Mouse (Mus musculus) forebrain, postnatal 0 days (tissue): ENCODE measurements at regions not wholly inside any gene's neighbourhood (a gene's known extent, or its start where the extent isn't known, plus 50 kb on each side); places are given as distances from the start of the nearest gene placed in this dataset.

Experiments used
- ATAC-seq: fragments of 200-750 bp; cut with Nextera tagmentation; 2 replicates; pipeline ENCODE4 v1.8.0; 2017; ENCODE audit warnings: mild to moderate bottlenecking, moderate library complexity
- DNase-seq: peaks from one replicate; pipeline ENCODE4 v3.0.0-alpha.2; 2015
- H3K27ac ChIP-seq: fragments of 300-500 bp; sonication (generic); 2 replicates; pipeline ENCODE4 v1.5.1; 2014; ENCODE audit warnings: low read depth, mild to moderate bottlenecking, antibody characterized with exemption, low read length, moderate library complexity, mixed read lengths
- H3K27me3 ChIP-seq: fragments of 300-500 bp; sonication (generic); 2 replicates; pipeline ENCODE4 v1.6.1; 2014; ENCODE audit warnings: mild to moderate bottlenecking, low read length, mixed read lengths; ENCODE audit not compliant: insufficient read depth
- H3K36me3 ChIP-seq: fragments of 300-500 bp; sonication (generic); 2 replicates; pipeline ENCODE4 v1.6.1; 2014; ENCODE audit warnings: mild to moderate bottlenecking, moderate library complexity; ENCODE audit not compliant: insufficient read depth
- H3K4me1 ChIP-seq: fragments of 300-500 bp; sonication (generic); 2 replicates; pipeline ENCODE4 v1.6.1; 2014; ENCODE audit warnings: antibody characterized with exemption; ENCODE audit not compliant: insufficient read depth
- H3K4me2 ChIP-seq: fragments of 300-500 bp; sonication (generic); 2 replicates; pipeline ENCODE4 v1.6.1; 2014; ENCODE audit warnings: low read depth, mild to moderate bottlenecking, moderate library complexity
- H3K4me3 ChIP-seq: fragments of 300-500 bp; sonication (generic); 2 replicates; pipeline ENCODE4 v1.5.1; 2014; ENCODE audit warnings: low read depth, low read length, mixed read lengths
- H3K9ac ChIP-seq: fragments of 300-500 bp; sonication (generic); 2 replicates; pipeline ENCODE4 v1.6.1; 2014; ENCODE audit warnings: mild to moderate bottlenecking
- H3K9me3 ChIP-seq: fragments of 300-500 bp; sonication (generic); 2 replicates; pipeline ENCODE4 v1.6.1; 2016; ENCODE audit warnings: low read length
- CTCF ChIP-seq: sonication (generic); IDR thresholded peaks from 2 replicates; pipeline ENCODE4 v1.5.1; 2016; ENCODE audit warnings: antibody characterized with exemption, control low read depth, low read depth
- WGBS: fragments of 180-500 bp; shearing (Covaris S2); extraction: QIAGEN DNeasy Blood & Tissue Kit; methylation state at CpG from one replicate; pipeline ENCODE4 v1.1.7; 2014; 5-methylcytosine and 5-hydroxymethylcytosine counted together

DNA sequence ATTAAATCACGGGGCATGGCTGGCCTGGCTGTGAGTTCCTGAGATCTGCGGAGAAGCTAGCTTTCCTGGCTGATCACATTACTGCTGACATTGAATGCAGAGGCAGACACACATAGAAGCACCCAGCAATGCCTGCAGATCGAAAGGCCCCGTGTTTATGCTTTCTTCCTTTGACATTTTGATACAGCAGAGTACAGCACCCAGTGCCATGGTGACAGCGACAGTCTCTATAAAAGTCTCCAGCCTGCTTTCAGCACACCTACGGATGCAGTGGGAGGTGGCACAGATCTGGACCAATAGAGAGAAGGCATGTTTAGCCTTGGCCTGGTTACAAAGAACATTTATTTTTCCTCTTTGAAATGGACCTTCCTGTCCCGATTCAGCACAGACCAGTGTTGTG, 99.2 kb upstream of the Bod1 start:
- Histone ChIP-seq H3K27ac (peak overlapping the region; percentile 75), H3K27me3 (no peaks in the 10 kb centered on the region), H3K9me3 (no peaks in the 10 kb centered on the region), H3K36me3 (no peaks in the 10 kb centered on the region), H3K9ac (peak overlapping the region; percentile 11; the same call in 1 of the 2 replicates), H3K4me2 (no peak overlapping the region), H3K4me3 (no peak overlapping the region), H3K4me1 (peaks cover 10% of the 10 kb centered on the region; the same call in 1 of the 2 replicates)
- 30% methylated on average over 7 of the region's 7 CpGs for WGBS
- ATAC-seq (peak; percentile 83), DNase-seq (peak; percentile 51)
- TF ChIP-seq CTCF, result no peak

DNA sequence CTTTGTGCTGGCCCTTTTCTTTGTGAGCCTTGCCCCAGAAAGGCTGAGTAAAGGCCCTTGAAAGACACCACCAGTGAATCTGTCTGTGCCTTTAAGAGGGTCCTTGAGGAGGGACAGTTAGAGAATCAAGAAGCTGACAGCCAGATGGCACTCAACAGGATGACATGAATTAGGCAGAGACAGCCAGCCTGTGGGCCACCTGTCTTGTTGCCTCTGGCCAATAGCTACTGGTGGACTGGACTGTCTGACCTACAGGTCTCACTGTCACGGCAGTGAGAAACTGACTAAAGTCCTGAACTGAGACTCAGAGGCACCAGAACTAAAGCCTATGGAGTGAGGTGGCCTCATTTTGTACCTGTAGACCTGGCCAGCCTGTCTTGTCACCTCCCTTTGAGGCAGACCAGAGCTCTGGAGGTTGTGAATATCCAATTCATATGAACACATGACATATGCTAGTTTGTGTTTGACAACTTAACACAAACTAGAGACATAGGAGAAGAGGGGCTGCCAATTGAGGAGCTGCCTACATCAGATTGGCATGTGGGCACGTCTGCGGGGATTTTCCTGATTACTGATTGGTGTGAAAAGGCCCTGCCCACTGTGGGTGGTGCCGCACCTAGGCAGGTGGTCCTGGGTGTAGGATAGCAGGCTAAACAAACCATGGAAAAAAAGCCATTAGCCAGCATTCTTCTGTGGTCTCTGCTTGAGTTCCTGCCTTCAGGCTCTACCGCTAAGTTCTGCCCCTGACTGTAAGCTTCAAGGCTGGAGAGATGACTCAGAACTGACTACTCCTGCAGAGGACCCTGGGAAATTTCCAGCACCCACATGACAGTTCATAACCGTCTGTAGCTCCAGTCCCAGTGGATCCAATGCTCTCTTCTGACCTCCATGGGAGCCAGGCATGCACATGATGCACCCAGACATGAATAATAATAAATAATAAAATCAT, 100.1 kb upstream of the Bod1 start:
- H3K27ac ChIP-seq, result peak overlapping the region; percentile 75
- H3K4me2 ChIP-seq, result no peak overlapping the region
- ATAC-seq, result no peak
- H3K4me1 ChIP-seq, result peaks cover 10% of the 10 kb centered on the region; the same call in 1 of the 2 replicates
- no peaks in the 10 kb centered on the region for H3K36me3 ChIP-seq
- DNase-seq, result no peak
- 80% methylated on average over 6 of the region's 6 CpGs for WGBS
- TF ChIP-seq CTCF, result no peak
- H3K9ac ChIP-seq, result no peak overlapping the region
- no peaks in the 10 kb centered on the region for H3K9me3 ChIP-seq
- no peaks in the 10 kb centered on the region for H3K27me3 ChIP-seq
- no peak overlapping the region for H3K4me3 ChIP-seq

DNA sequence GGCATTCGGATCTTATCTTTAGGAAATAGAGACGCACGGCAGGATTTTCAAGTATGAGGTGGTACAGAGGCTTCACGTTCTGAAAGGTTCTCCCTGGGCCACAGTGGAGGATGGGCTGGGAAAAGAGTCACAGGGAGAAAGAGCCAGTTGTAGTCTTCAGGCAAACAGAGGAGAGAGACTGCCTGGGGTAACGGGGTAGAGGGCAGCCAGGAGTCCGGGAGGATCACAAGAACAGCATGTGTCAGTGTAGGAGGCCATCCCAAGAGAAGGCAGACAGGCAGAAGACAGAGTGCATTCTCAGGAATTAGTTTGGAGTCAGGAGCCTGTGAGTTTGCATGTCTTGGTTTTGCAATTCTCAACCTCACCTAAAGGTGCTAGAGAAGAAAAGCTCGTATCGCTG, 94.5 kb upstream of the Cpeb4 start:
- Histone ChIP-seq H3K9me3 (no peaks in the 10 kb centered on the region), H3K27ac (no peak overlapping the region), H3K4me3 (no peak overlapping the region), H3K4me2 (no peak overlapping the region), H3K36me3 (no peaks in the 10 kb centered on the region), H3K4me1 (no peaks in the 10 kb centered on the region), H3K9ac (no peak overlapping the region), H3K27me3 (no peaks in the 10 kb centered on the region)
- WGBS, result 86% methylated on average over 8 of the region's 8 CpGs
- DNase-seq (no peak), ATAC-seq (no peak)
- TF ChIP-seq CTCF, result no peak

DNA sequence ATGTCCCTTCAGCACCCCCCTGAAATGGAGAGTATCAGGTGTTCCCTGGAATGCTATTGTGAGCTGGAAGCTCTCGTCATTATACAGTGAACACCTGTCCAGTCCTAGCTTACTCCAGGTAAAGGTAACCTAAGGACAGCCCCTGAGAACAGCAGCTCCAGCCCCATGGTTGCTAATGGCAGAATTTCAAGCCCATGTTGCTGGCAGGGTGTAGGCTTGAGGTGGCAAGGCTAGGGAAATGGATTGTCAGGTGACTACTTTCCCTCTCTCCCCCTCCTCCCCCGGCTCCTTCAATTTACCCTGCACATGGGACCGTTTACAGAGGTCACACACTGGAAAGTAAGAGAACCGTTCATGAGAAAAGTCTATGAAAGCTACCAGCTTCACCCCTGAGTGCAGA, 93.2 kb upstream of the Cpeb4 start:
- H3K4me2 ChIP-seq, result no peak overlapping the region
- no peak overlapping the region for H3K9ac ChIP-seq
- H3K36me3 ChIP-seq, result no peaks in the 10 kb centered on the region
- no peak for TF ChIP-seq CTCF
- H3K4me1 ChIP-seq, result no peaks in the 10 kb centered on the region
- H3K4me3 ChIP-seq, result no peak overlapping the region
- no peak for ATAC-seq
- no peaks in the 10 kb centered on the region for H3K27me3 ChIP-seq
- no peak for DNase-seq
- 84% methylated on average over 4 of the region's 4 CpGs for WGBS
- H3K9me3 ChIP-seq, result no peaks in the 10 kb centered on the region
- no peak overlapping the region for H3K27ac ChIP-seq

DNA sequence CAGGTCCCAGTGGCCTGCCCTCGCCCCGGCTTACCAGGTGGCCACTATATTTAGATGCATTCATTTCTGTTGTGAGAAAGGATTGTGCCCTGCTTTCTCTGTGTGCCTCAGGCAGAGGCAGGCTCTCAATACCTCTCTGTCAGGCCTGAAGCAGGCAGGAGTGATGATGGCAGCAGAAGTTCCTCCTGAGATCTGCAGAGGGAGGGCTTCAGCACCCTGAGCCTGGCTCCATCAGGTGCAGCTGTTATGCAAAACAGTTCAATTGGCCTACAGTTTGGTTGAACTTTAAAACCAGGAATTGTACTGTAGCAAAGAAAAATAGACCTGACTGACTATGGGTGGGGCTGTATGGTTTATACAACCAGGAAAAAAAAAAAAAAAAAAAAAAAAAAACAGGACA, 92.7 kb upstream of the Cpeb4 start:
- no peak for TF ChIP-seq CTCF
- ATAC-seq, result no peak
- H3K27me3 ChIP-seq, result no peaks in the 10 kb centered on the region

DNA sequence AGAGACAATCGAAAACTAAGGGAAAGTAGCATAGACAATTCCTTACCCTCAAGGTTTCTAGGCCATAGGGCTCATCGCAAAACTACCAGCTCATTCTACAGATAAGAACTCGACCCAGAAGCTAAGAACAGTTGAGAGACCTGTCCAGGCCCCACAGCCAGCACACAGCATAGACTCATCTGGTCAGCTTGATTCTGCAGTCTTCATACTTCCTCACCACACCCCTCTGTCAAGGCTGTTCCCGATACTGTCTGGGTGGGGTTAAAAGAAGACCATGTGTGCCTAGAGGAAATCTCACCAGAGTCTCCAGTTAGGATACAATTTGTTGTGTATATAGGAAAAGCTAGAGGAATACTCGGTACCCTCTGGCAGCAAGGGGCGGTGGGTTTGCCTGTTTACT, 91.0 kb upstream of the Cpeb4 start:
- H3K4me3 ChIP-seq, result no peak overlapping the region
- H3K9me3 ChIP-seq, result no peaks in the 10 kb centered on the region
- H3K4me1 ChIP-seq, result no peaks in the 10 kb centered on the region
- WGBS, result 87% methylated on average over 6 of the region's 6 CpGs
- no peaks in the 10 kb centered on the region for H3K36me3 ChIP-seq
- no peak overlapping the region for H3K4me2 ChIP-seq
- H3K27me3 ChIP-seq, result no peaks in the 10 kb centered on the region
- H3K27ac ChIP-seq, result no peak overlapping the region
- no peak for DNase-seq
- H3K9ac ChIP-seq, result no peak overlapping the region
- no peak for ATAC-seq
- no peak for TF ChIP-seq CTCF

More for the DNA sequence above, 92.7 kb upstream of the Cpeb4 start:
- no peak for DNase-seq
- Histone ChIP-seq H3K36me3 (no peaks in the 10 kb centered on the region), H3K27ac (no peak overlapping the region), H3K9ac (no peak overlapping the region), H3K4me2 (no peak overlapping the region), H3K9me3 (no peaks in the 10 kb centered on the region), H3K4me3 (no peak overlapping the region), H3K4me1 (no peaks in the 10 kb centered on the region)
- 82% methylated on average over 2 of the region's 2 CpGs for WGBS

DNA sequence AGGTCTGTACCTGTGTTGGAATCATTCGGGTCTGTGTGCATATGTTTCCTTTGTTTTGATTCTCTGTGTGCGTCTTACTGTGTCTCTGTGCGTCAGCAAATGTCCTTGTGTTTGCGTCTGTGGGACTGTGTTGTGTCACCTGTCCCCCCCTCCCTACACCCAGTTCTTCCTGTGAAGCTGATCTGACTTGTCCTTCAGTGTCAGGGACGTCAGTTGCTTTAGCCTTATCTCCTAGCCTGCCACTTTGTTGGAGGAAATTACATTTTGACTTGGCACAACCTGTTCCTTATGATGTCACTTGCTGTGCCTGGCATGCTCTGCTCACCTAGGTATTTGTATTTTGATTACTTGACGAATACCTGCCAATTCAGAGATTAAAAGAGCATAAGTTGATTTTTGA, 90.4 kb upstream of the Cpeb4 start:
- TF ChIP-seq CTCF, result no peak
- H3K36me3 ChIP-seq, result no peaks in the 10 kb centered on the region
- no peak overlapping the region for H3K9ac ChIP-seq
- H3K27me3 ChIP-seq, result no peaks in the 10 kb centered on the region
- ATAC-seq (no peak), DNase-seq (no peak)
- H3K4me3 ChIP-seq, result no peak overlapping the region
- no peaks in the 10 kb centered on the region for H3K4me1 ChIP-seq
- WGBS, result 84% methylated on average over 6 of the region's 6 CpGs
- no peaks in the 10 kb centered on the region for H3K9me3 ChIP-seq
- no peak overlapping the region for H3K27ac ChIP-seq
- no peak overlapping the region for H3K4me2 ChIP-seq
